Mouse (Mus musculus): ENCODE data around the gene Plch2. TPM values are rescaled to one million over a fixed set of nuclear protein-coding genes. Genes with fewer than 3 reads are reported as not detected.

Gene Plch2
- polyA plus RNA-seq, 1 experiment from 2014 or later, result 4.6 TPM

- H3K27me3 ChIP-seq (replicated peaks; ENCODE audit: insufficient read depth, low read length), result peaks cover 57% of the 10 kb centered on the region
- no peaks in the 10 kb centered on the region for H3K9me3 ChIP-seq (ENCODE audit: low read length)
- H3K4me1 ChIP-seq (ENCODE audit: insufficient read depth, low read depth, low read length), result no peaks in the 10 kb centered on the region
- H3K27ac ChIP-seq (ENCODE audit: low read length), result no peak overlapping the region
- ATAC-seq (no peak), DNase-seq (ENCODE audit: low spot score) (no peak)
- H3K4me2 ChIP-seq (replicated peaks; ENCODE audit: low read depth, low read length), result no peak overlapping the region
- WGBS, result 19% methylated on average over 8 of the region's 8 CpGs
- no peaks in the 10 kb centered on the region for H3K36me3 ChIP-seq (ENCODE audit: insufficient read depth, low read length)
- no peak overlapping the region for H3K4me3 ChIP-seq (ENCODE audit: low read depth, low read length)
- H3K9ac ChIP-seq (replicated peaks; ENCODE audit: low read depth), result no peak overlapping the region
- TF ChIP-seq EP300 (IDR thresholded peaks at IDR 0.05), result no peak
- no peak for TF ChIP-seq CTCF (IDR thresholded peaks at IDR 0.05)
Measured at GRCm38 (mm10) chr4:154958621-154959020, 98.0 kb downstream of the Plch2 start.

- Histone ChIP-seq H3K9me3 (ENCODE audit: low read length) (no peaks in the 10 kb centered on the region), H3K36me3 (ENCODE audit: insufficient read depth, low read length) (no peaks in the 10 kb centered on the region), H3K4me3 (ENCODE audit: low read depth, low read length) (no peak overlapping the region), H3K27me3 (replicated peaks; ENCODE audit: insufficient read depth, low read length) (peaks cover 61% of the 10 kb centered on the region), H3K4me2 (replicated peaks; ENCODE audit: low read depth, low read length) (0 out of 2 replicates have a peak overlapping the region, but pooled peaks have one; percentile 3), H3K27ac (ENCODE audit: low read length) (no peak overlapping the region), H3K9ac (replicated peaks; ENCODE audit: low read depth) (no peak overlapping the region), H3K4me1 (ENCODE audit: insufficient read depth, low read depth, low read length) (no peaks in the 10 kb centered on the region)
- DNase-seq (ENCODE audit: low spot score) (no peak), ATAC-seq (no peak)
- TF ChIP-seq CTCF (IDR thresholded peaks at IDR 0.05) (no peak), EP300 (IDR thresholded peaks at IDR 0.05) (no peak)
- WGBS, result 3% methylated on average over 15 of the region's 15 CpGs
Measured at GRCm38 (mm10) chr4:154958171-154958570, 98.4 kb downstream of the Plch2 start.

- Histone ChIP-seq H3K9me3 (ENCODE audit: low read length) (no peaks in the 10 kb centered on the region), H3K4me1 (ENCODE audit: insufficient read depth, low read depth, low read length) (no peaks in the 10 kb centered on the region), H3K27ac (ENCODE audit: low read length) (no peak overlapping the region), H3K36me3 (ENCODE audit: insufficient read depth, low read length) (no peaks in the 10 kb centered on the region), H3K27me3 (replicated peaks; ENCODE audit: insufficient read depth, low read length) (peaks cover 61% of the 10 kb centered on the region), H3K4me2 (replicated peaks; ENCODE audit: low read depth, low read length) (no peak overlapping the region), H3K9ac (replicated peaks; ENCODE audit: low read depth) (no peak overlapping the region), H3K4me3 (ENCODE audit: low read depth, low read length) (no peak overlapping the region)
- ATAC-seq (no peak), DNase-seq (ENCODE audit: low spot score) (no peak)
- TF ChIP-seq CTCF (IDR thresholded peaks at IDR 0.05) (no peak), EP300 (IDR thresholded peaks at IDR 0.05) (no peak)
- WGBS, result 50% methylated on average over 13 of the region's 13 CpGs
Measured at GRCm38 (mm10) chr4:154957289-154957993, 99.1 kb downstream of the Plch2 start.

- no peak overlapping the region for H3K27ac ChIP-seq (ENCODE audit: low read length)
- H3K4me1 ChIP-seq (ENCODE audit: insufficient read depth, low read depth, low read length), result no peaks in the 10 kb centered on the region
- peaks cover 61% of the 10 kb centered on the region for H3K27me3 ChIP-seq (replicated peaks; ENCODE audit: insufficient read depth, low read length)
- H3K9me3 ChIP-seq (ENCODE audit: low read length), result no peaks in the 10 kb centered on the region
- no peak overlapping the region for H3K9ac ChIP-seq (replicated peaks; ENCODE audit: low read depth)
- no peak overlapping the region for H3K4me3 ChIP-seq (ENCODE audit: low read depth, low read length)
- no peak for DNase-seq (ENCODE audit: low spot score)
- ATAC-seq, result no peak
- WGBS, result 51% methylated on average over 9 of the region's 9 CpGs
- TF ChIP-seq CTCF (IDR thresholded peaks at IDR 0.05) (no peak), EP300 (IDR thresholded peaks at IDR 0.05) (no peak)
- no peak overlapping the region for H3K4me2 ChIP-seq (replicated peaks; ENCODE audit: low read depth, low read length)
- H3K36me3 ChIP-seq (ENCODE audit: insufficient read depth, low read length), result no peaks in the 10 kb centered on the region
Measured at GRCm38 (mm10) chr4:154956604-154957003, 100.0 kb downstream of the Plch2 start.

- Histone ChIP-seq H3K9ac (replicated peaks; ENCODE audit: low read depth) (no peak overlapping the region), H3K4me2 (replicated peaks; ENCODE audit: low read depth, low read length) (no peak overlapping the region), H3K27me3 (replicated peaks; ENCODE audit: insufficient read depth, low read length) (peaks cover 39% of the 10 kb centered on the region), H3K4me1 (ENCODE audit: insufficient read depth, low read depth, low read length) (no peaks in the 10 kb centered on the region), H3K27ac (ENCODE audit: low read length) (no peak overlapping the region), H3K9me3 (ENCODE audit: low read length) (no peaks in the 10 kb centered on the region), H3K36me3 (ENCODE audit: insufficient read depth, low read length) (no peaks in the 10 kb centered on the region), H3K4me3 (ENCODE audit: low read depth, low read length) (no peak overlapping the region)
- TF ChIP-seq EP300 (IDR thresholded peaks at IDR 0.05) (no peak), CTCF (IDR thresholded peaks at IDR 0.05) (no peak)
- no peak for DNase-seq (ENCODE audit: low spot score)
- 2% methylated on average over 25 of the region's 26 CpGs for WGBS
- ATAC-seq, result no peak
Measured at GRCm38 (mm10) chr4:154952461-154953241, 103.9 kb downstream of the Plch2 start.

GRCm38 (mm10) chr4:154949589-154949982 lies 107.0 kb downstream of the Plch2 start:
- Histone ChIP-seq H3K9me3 (ENCODE audit: low read length) (no peaks in the 10 kb centered on the region), H3K36me3 (ENCODE audit: insufficient read depth, low read length) (no peaks in the 10 kb centered on the region), H3K4me2 (replicated peaks; ENCODE audit: low read depth, low read length) (no peak overlapping the region), H3K4me3 (ENCODE audit: low read depth, low read length) (no peak overlapping the region), H3K4me1 (ENCODE audit: insufficient read depth, low read depth, low read length) (no peaks in the 10 kb centered on the region), H3K27ac (ENCODE audit: low read length) (no peak overlapping the region), H3K27me3 (replicated peaks; ENCODE audit: insufficient read depth, low read length) (peaks cover 39% of the 10 kb centered on the region), H3K9ac (replicated peaks; ENCODE audit: low read depth) (no peak overlapping the region)
- 10% methylated on average over 15 of the region's 16 CpGs for WGBS
- ATAC-seq (no peak), DNase-seq (ENCODE audit: low spot score) (no peak)
- no peak for TF ChIP-seq EP300 (IDR thresholded peaks at IDR 0.05)
- TF ChIP-seq CTCF (IDR thresholded peaks at IDR 0.05), result no peak

Data from lung, postnatal 0 days (tissue).